Mouse (Mus musculus): ENCODE data around the gene Actg1.

DNA sequence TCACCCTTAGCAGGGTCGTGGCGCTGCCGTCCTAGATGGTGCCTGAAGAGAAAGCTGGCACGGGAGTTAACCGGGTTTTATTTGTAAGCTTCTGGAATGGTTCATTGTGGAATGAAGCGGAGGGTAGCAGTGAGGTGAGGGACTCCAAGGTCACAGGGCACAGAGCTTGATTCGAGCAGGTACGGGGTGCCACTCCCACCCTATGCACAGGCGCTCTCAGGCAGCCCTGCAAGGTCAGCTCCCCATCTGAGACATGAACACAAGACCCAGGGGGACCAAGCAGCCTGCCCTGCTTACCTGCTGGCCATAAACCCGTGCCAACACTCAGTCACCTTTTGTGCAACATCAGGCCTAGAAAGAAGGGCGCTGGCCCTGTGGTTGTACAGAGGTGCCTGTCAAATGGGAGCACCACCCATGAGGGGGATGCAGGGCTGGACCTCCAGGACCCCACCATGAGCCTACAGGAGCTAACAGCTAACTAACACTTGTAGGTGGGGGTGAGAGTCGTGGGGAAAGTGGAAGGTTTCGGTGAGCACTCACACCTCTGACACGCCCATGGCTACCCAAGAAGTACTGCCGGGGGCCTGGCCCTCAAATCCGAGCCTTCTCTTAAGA lies 1.1 kb upstream of the Actg1 start:
- TF ChIP-seq MAX (IDR thresholded peaks at IDR 0.05), result no peak
- no peak for TF ChIP-seq CTCF (IDR thresholded peaks at IDR 0.05; ENCODE audit: control insufficient read depth, insufficient read depth, insufficient read length)
- no peak for TF ChIP-seq MYOG (IDR thresholded peaks at IDR 0.05; ENCODE audit: control insufficient read depth, extremely low read depth, insufficient read length)
- no peak for TF ChIP-seq USF1 (IDR thresholded peaks at IDR 0.05; ENCODE audit: low read depth)
